Mouse (Mus musculus): ENCODE measurements around the gene Tbata. TPM values are rescaled to one million over a fixed set of nuclear protein-coding genes. Genes with fewer than 3 reads are reported as not detected.

Tbata gene
- polyA plus RNA-seq, 1 experiment from 2014 or later: 1.3 TPM

DNA sequence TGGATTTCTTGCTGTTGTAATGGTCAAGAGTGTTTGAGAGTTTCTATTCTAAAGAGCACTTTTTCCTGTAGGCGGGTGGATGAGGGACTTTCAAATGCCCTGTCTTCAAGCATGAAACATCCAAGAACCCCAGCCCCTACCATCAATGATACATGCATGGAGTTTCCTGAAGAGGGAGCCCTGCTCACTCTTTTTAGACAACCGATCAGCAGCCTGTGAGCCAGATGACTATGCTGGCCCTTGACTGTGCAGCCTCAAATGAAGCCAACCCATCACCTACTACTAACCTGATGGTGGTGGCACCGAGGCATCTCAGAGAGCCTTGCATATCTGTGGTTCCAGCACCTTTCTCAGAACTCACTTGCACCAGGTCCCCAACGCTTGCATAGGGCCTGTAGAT lies 742 bp downstream of the Tbata start:
- Histone ChIP-seq H3K9me3 (no peaks in the 10 kb centered on the region), H3K27ac (replicated peaks) (no peak overlapping the region), H3K36me3 (no peaks in the 10 kb centered on the region), H3K9ac (replicated peaks) (no peak overlapping the region), H3K27me3 (no peaks in the 10 kb centered on the region), H3K4me2 (replicated peaks) (no peak overlapping the region), H3K4me3 (no peak overlapping the region), H3K4me1 (peaks cover 6% of the 10 kb centered on the region; the same call in 1 of the 2 replicates)
- 86% methylated on average over 4 of the region's 4 CpGs for WGBS
- no peak for ATAC-seq (replicated peaks)

DNA sequence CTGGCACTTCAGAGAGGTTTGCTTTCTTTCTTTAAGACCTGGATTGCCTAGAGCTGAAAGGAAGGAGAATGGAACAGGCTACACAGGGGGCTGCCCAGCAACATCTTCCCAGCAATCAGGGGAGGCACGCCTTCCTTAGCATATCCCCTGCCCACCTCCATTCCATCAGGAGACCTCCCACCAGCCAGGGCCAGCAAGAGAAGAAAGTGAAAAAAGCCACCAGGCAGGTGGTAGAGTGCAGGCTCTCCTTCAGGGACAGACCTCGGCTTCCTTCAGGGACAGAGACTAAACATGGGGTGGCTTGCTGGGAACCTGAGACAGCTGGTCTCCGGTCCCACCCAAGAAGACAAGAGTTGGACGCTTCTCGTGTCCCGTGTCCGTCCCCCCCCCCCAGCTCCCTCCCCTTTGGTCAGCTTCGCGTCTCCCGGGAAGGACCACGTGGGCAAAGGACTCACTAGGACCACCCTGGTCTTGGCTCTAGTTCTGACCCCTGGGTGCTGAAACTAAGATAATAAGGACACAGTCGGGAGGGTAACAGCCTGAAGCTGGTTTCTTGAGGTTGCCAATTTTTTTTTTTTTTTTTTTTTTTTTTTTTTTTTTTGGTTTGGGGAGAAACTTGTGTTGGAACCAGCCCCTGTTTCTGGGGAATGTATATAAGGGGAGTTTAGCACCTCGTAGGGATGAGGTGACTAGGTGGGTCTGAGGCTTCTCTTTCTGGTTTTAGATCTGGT lies 3.1 kb downstream of the Tbata start:
- Histone ChIP-seq H3K27me3 (no peaks in the 10 kb centered on the region), H3K4me2 (replicated peaks) (no peak overlapping the region), H3K9me3 (no peaks in the 10 kb centered on the region), H3K27ac (replicated peaks) (no peak overlapping the region), H3K36me3 (no peaks in the 10 kb centered on the region), H3K4me3 (no peak overlapping the region), H3K9ac (replicated peaks) (no peak overlapping the region), H3K4me1 (peaks cover 6% of the 10 kb centered on the region; the same call in 1 of the 2 replicates)
- no peak for ATAC-seq (replicated peaks)
- WGBS: 46% methylated on average over 13 of the region's 13 CpGs

DNA sequence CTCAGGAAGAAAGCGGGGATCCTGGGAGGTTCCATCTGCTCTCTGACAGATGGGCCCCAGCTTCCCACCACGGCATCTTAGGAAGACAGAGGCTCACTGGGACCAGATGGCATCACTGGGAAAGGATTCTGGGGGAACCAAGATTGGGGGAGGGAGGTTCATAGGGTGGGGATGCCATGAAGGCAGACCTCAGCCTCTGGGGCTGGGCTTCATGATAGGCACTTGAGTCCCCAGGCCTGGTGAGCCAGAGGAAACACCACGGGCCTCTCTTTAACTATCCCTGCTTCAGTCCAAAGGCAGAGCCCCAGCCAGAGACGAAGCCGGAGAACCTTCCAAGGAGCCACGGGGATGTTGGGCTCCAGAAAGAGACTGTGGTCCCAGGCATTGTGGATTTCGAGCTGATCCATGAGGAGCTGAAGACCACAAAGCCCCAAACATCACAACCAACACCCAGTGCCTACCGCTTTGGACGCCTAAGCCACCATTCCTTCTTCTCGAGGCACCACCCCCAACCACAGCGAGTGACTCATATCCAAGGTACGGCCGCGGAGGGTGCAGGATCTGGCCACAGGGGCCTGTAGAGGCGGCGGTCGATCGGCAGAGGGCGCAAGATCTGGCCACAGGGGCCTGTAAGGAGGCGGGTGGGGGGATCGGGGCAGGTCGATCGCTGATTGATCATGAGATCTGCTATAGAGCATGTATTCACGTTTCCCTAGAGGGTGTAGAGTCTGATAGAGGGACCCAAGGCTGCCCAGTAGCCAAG lies 3.9 kb downstream of the Tbata start:
- no peaks in the 10 kb centered on the region for H3K36me3 ChIP-seq
- H3K9ac ChIP-seq (replicated peaks): no peak overlapping the region
- H3K27ac ChIP-seq (replicated peaks): no peak overlapping the region
- no peak for ATAC-seq (replicated peaks)
- WGBS: 16% methylated on average over 24 of the region's 24 CpGs
- peaks cover 6% of the 10 kb centered on the region; the same call in 1 of the 2 replicates for H3K4me1 ChIP-seq
- H3K27me3 ChIP-seq: no peaks in the 10 kb centered on the region
- H3K9me3 ChIP-seq: no peaks in the 10 kb centered on the region
- no peak overlapping the region for H3K4me3 ChIP-seq
- no peak overlapping the region for H3K4me2 ChIP-seq (replicated peaks)

DNA sequence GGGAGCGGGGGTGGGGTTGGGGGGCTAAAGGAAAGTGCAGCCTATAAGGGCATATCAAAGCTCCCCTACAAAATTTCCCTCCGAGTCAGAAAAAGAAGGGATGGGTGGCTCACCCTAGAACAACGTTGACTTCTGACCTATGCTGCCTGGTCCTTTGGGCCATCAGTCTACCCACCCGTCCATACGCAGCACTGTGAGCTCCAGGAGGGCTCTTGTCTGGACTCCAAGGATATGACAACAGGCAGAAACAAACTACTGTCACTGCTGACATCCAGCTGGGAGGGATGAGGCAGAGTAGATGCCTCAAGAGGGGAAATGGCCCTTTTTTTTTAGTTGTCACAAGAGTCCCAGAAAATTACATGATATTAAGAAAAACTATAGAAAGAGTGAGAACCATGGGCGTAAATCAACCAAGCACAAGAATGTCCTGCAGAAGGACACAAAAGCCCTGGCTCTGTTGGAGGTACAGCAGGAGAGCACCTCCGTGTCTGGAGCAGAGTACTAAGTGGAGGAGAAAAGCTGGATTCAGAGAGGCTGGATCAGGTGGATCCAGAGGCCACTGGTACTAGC lies 4.6 kb downstream of the Tbata start:
- H3K27me3 ChIP-seq: no peaks in the 10 kb centered on the region
- no peak overlapping the region for H3K27ac ChIP-seq (replicated peaks)
- peaks cover 6% of the 10 kb centered on the region; the same call in 1 of the 2 replicates for H3K4me1 ChIP-seq
- H3K4me2 ChIP-seq (replicated peaks): no peak overlapping the region
- no peak overlapping the region for H3K4me3 ChIP-seq
- no peaks in the 10 kb centered on the region for H3K36me3 ChIP-seq
- WGBS: 45% methylated on average over 7 of the region's 7 CpGs
- H3K9me3 ChIP-seq: no peaks in the 10 kb centered on the region
- no peak overlapping the region for H3K9ac ChIP-seq (replicated peaks)
- no peak for ATAC-seq (replicated peaks)

DNA sequence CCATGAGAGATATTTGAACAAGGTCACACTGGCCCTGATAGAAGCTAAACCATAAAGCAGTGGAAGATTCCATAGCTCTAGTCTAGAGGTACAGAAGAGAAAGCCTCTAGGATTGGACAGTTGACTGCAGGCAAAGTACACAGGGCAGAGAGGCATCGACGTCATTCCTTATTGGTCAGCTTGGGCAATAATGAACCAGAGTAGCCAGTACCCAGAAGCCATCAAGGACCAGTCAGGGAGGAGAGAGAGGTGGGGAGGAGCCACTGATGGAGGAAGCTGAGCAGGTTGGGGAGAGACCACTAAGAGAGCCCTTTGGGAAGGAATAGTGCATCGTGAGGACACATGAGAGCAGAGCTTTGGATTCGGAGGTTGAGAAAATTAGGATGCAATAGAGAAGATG lies 6.0 kb downstream of the Tbata start:
- H3K27me3 ChIP-seq: no peaks in the 10 kb centered on the region
- H3K4me1 ChIP-seq: peaks cover 6% of the 10 kb centered on the region; the same call in 1 of the 2 replicates
- H3K9ac ChIP-seq (replicated peaks): no peak overlapping the region
- H3K27ac ChIP-seq (replicated peaks): no peak overlapping the region
- ATAC-seq (replicated peaks): no peak
- WGBS: 79% methylated on average over 4 of the region's 4 CpGs
- no peak overlapping the region for H3K4me2 ChIP-seq (replicated peaks)
- H3K9me3 ChIP-seq: no peaks in the 10 kb centered on the region
- H3K36me3 ChIP-seq: no peaks in the 10 kb centered on the region
- H3K4me3 ChIP-seq: no peak overlapping the region

DNA sequence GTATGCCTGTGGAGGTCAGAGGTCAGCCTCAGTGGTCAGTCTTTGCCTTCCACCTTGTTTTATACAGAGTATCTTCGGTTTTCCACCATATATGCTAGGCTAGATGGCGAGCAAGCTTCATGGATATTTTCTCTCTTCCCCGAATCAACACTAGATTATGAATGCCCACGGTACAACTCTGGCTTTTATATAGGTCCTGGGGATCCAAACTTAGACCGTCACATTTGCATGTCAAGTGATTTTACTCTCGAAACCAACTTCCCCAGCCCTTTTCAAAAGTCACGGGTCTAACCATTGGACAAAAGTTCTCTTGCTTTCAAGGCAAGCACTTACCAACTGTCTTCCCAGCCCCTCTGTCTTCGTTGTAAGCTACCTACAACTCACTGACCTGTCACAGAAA lies 6.9 kb downstream of the Tbata start:
- WGBS: 88% methylated on average over 8 of the region's 8 CpGs
- ATAC-seq (replicated peaks): no peak
- peaks cover 6% of the 10 kb centered on the region; the same call in 1 of the 2 replicates for H3K4me1 ChIP-seq

DNA sequence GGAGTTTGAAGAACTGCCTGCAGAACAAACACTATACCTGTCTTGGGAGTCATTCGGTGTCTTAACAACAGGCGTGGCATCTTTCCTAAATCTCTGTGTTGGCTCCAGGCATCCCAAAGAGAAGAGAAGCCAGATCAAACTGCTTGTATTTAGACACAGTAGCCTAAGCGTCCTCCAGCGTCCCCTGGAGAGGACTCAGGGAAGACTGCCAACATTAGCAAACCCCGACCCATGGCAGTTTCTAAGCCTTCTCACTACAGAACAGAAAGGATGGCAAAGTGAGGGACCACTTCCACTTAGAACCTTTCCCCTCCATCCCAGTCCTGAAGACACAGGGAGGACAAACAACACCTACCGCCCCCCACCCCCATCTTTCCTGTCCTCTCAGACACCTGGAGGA lies 8.2 kb downstream of the Tbata start:
- no peak overlapping the region for H3K4me2 ChIP-seq (replicated peaks)
- no peak overlapping the region for H3K27ac ChIP-seq (replicated peaks)
- ATAC-seq (replicated peaks): no peak
- no peaks in the 10 kb centered on the region for H3K36me3 ChIP-seq
- no peaks in the 10 kb centered on the region for H3K27me3 ChIP-seq
- no peak overlapping the region for H3K4me3 ChIP-seq
- H3K9me3 ChIP-seq: no peaks in the 10 kb centered on the region
- H3K9ac ChIP-seq (replicated peaks): no peak overlapping the region
- H3K4me1 ChIP-seq: peaks cover 6% of the 10 kb centered on the region; the same call in 1 of the 2 replicates
- 77% methylated on average over 6 of the region's 6 CpGs for WGBS

More for the DNA sequence above, 6.9 kb downstream of the Tbata start:
- no peaks in the 10 kb centered on the region for H3K36me3 ChIP-seq
- H3K27me3 ChIP-seq: no peaks in the 10 kb centered on the region
- H3K9me3 ChIP-seq: no peaks in the 10 kb centered on the region
- H3K9ac ChIP-seq (replicated peaks): no peak overlapping the region
- H3K27ac ChIP-seq (replicated peaks): no peak overlapping the region
- H3K4me2 ChIP-seq (replicated peaks): no peak overlapping the region
- H3K4me3 ChIP-seq: no peak overlapping the region

DNA sequence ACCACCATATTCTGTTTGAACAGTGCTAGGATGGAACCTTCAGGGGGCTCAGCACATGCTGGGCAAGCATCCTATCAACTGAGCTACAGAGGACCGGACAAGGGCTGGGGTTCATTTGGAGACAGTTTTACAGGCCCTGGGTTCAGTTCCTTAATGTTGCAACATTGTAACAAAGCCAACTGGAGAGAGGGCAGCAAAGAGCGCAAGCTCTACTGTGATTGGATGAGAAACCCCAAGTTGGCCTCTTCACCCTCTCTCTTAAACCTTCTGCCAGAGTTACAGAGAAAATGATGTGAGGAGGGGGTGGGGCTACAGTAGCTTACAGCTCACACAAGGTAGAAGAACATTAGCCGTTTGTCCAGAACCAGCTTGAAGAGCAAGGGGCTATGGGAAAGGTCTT lies 15.2 kb downstream of the Tbata start:
- 85% methylated on average over 3 of the region's 3 CpGs for WGBS
- Histone ChIP-seq H3K9me3 (no peaks in the 10 kb centered on the region), H3K4me2 (replicated peaks) (no peak overlapping the region), H3K9ac (replicated peaks) (no peak overlapping the region), H3K4me3 (no peak overlapping the region), H3K4me1 (no peaks in the 10 kb centered on the region), H3K27me3 (no peaks in the 10 kb centered on the region), H3K27ac (replicated peaks) (no peak overlapping the region), H3K36me3 (no peaks in the 10 kb centered on the region)
- ATAC-seq (replicated peaks): no peak

DNA sequence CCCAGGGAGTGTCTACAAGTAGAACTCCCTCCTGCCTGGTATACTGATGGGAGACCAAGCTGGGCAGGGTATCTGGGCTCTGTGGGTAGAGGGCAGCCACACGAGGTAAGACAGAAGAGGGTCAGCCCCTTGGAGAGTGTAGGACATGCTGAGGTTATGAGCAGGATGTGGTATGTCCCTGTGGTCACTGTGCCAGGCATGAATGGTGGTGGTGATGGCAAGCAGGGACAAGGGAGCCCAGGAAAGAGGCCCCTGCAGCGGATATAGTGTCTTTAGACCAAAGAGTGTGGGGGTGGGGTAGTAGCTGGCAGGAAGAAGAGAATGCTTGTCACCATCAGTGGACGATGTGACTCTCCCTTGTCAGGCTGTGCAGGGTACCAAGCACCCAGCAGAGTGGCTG lies 16.3 kb downstream of the Tbata start:
- no peak overlapping the region for H3K27ac ChIP-seq (replicated peaks)
- H3K27me3 ChIP-seq: no peaks in the 10 kb centered on the region
- no peak overlapping the region for H3K4me2 ChIP-seq (replicated peaks)
- H3K4me3 ChIP-seq: no peak overlapping the region
- no peak overlapping the region for H3K9ac ChIP-seq (replicated peaks)
- no peaks in the 10 kb centered on the region for H3K4me1 ChIP-seq
- H3K9me3 ChIP-seq: no peaks in the 10 kb centered on the region
- no peaks in the 10 kb centered on the region for H3K36me3 ChIP-seq
- no peak for ATAC-seq (replicated peaks)
- WGBS: 71% methylated on average over 3 of the region's 3 CpGs

DNA sequence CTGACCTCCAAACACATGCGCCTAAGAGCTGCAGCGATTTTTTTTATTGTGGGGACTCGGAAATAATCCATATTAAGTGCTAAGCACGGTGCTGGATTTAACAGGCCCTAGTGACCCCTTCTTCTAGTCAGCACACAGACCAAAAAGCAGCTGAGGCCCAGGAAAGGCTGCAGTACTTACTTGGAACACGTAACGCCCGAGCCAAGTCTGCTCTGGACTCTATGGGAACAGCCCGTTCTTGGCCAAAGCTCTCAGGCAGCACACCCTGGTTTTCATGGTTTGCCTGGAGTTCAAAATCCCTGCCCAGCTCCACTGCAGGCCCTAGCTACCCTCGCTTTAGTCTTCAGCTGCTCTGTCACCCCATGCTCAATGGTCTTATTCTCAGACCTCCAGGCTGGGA lies 22.9 kb downstream of the Tbata start:
- WGBS: 85% methylated on average over 9 of the region's 9 CpGs
- no peaks in the 10 kb centered on the region for H3K27me3 ChIP-seq

DNA sequence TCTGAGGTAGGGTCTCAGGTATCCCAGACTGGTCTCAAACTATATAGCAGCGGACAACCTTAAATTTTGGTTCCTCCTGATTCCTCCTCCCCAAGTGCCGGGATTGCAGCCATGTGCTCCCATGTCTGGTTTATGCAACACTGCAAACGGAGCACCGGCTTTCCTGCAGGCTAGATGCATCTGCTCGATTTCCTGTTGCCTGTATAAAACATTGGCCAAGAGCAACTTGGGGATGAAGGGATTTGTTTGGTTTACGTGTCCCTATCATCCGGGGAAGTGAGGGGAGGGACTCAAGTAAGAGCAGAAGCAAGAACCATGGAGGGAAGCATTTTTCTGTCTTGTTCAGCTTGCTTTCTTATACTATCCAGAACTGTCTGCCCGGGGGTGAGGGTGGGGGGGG lies 23.5 kb downstream of the Tbata start:
- no peak overlapping the region for H3K4me3 ChIP-seq
- no peak overlapping the region for H3K27ac ChIP-seq (replicated peaks)
- H3K4me2 ChIP-seq (replicated peaks): no peak overlapping the region
- no peaks in the 10 kb centered on the region for H3K36me3 ChIP-seq
- WGBS: 89% methylated on average over 8 of the region's 8 CpGs
- no peak overlapping the region for H3K9ac ChIP-seq (replicated peaks)
- no peak for ATAC-seq (replicated peaks)
- no peaks in the 10 kb centered on the region for H3K4me1 ChIP-seq
- no peaks in the 10 kb centered on the region for H3K9me3 ChIP-seq
- no peaks in the 10 kb centered on the region for H3K27me3 ChIP-seq

More for the DNA sequence above, 22.9 kb downstream of the Tbata start:
- Histone ChIP-seq H3K9ac (replicated peaks) (no peak overlapping the region), H3K9me3 (no peaks in the 10 kb centered on the region), H3K27ac (replicated peaks) (no peak overlapping the region), H3K4me3 (no peak overlapping the region), H3K4me2 (replicated peaks) (no peak overlapping the region), H3K36me3 (no peaks in the 10 kb centered on the region), H3K4me1 (no peaks in the 10 kb centered on the region)
- ATAC-seq (replicated peaks): no peak

DNA sequence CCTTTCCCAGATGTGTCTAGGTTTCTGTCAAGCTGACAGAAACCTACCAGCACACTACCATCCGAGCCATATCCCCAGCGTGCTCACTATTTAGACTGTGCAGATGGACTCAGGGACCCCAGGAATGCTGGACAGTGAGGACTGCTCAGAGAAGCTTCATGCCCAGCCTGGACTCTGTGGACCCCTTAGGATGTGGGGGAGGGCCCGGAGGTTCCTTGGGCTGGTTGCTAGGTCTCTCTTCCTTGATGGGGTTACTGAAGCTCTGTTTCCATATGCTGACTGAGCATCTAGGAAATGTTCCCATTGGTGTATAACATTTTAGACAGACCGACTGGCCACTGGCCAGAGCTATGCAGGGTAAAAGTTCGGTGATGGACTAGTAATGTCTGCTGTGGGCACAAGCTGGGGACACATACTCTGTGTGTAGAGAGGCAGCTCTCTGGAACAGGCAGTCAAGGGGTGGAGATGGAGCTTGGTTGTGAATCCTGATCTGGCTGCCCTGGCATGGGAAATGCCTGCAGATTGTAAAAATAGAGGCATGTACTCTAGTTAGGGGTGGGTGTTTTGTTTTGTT lies 24.1 kb downstream of the Tbata start:
- WGBS: 90% methylated on average over 5 of the region's 5 CpGs
- H3K4me1 ChIP-seq: no peaks in the 10 kb centered on the region
- ATAC-seq (replicated peaks): no peak
- H3K4me3 ChIP-seq: no peak overlapping the region
- H3K9me3 ChIP-seq: no peaks in the 10 kb centered on the region
- H3K4me2 ChIP-seq (replicated peaks): no peak overlapping the region
- no peak overlapping the region for H3K27ac ChIP-seq (replicated peaks)
- no peak overlapping the region for H3K9ac ChIP-seq (replicated peaks)
- no peaks in the 10 kb centered on the region for H3K27me3 ChIP-seq
- no peaks in the 10 kb centered on the region for H3K36me3 ChIP-seq

Measured in forebrain, embryonic 15.5 days (tissue).